Mouse (Mus musculus) lung, adult 2 months (tissue): ENCODE results near the gene Pde2a. TPM values are rescaled to one million over a fixed set of nuclear protein-coding genes. Genes with fewer than 3 reads are reported as not detected.
"Not testable (repeated sequence)": the region's sequence is repeated elsewhere in the genome, so short reads cannot be mapped to it uniquely, and the experiment has no call there.

ENCODE experiments used
- DNase-seq: peaks from one replicate; pipeline ENCODE4 v3.0.0; 2022
- H3K4me1 ChIP-seq: fragments of 200-500 bp; 2 replicates; pipeline ENCODE4 v1.6.1; 2011; ENCODE audit warnings: low read length; ENCODE audit not compliant: control insufficient read depth, insufficient read depth
- H3K4me3 ChIP-seq: fragments of 200-500 bp; replicated peaks from 2 replicates; pipeline ENCODE3; 2011; ENCODE audit warnings: low read depth, mild to moderate bottlenecking, control low read depth, low read length; ENCODE audit errors: extremely low read depth
- CTCF ChIP-seq: fragments of 200-500 bp; IDR thresholded peaks from 2 replicates; pipeline ENCODE4 v1.5.1; 2011; ENCODE audit warnings: mild to moderate bottlenecking, low read length, control low read depth; ENCODE audit not compliant: insufficient read depth
- POLR2A ChIP-seq: fragments of 200-500 bp; IDR thresholded peaks from 2 replicates; pipeline ENCODE4 v1.6.1; 2011; ENCODE audit warnings: low read depth, mild to moderate bottlenecking, control low read depth, low read length, borderline replicate concordance; ENCODE audit errors: extremely low read depth
- WGBS: fragments of 180-500 bp; shearing (Covaris S2); methylation state at CpG from one replicate; pipeline ENCODE4 v1.1.7; 2018; 5-methylcytosine and 5-hydroxymethylcytosine counted together
- polyA plus RNA-seq: library from polyadenylated mRNA; depleted of rRNA; stranded (reverse); fragments of >200 nt; gene quantifications from 2 replicates; pipeline ENCODE4 v1.2.3, GENCODE M21; 2012; rRNA removed

The Pde2a gene
- polyA plus RNA-seq, 1 experiment, result 9.3 TPM

GRCm38 (mm10) chr7:101540684-101541083, 119.2 kb downstream of the Pde2a start:
- DNase-seq, result no peak
- H3K4me1 ChIP-seq, result no peaks in the 10 kb centered on the region
- TF ChIP-seq CTCF, result no peak
- TF ChIP-seq POLR2A, result no peak
- H3K4me3 ChIP-seq, result no peak overlapping the region
- WGBS, result 44% methylated on average over 5 of the region's 5 CpGs

- Histone ChIP-seq H3K4me1 (no peaks in the 10 kb centered on the region), H3K4me3 (no peak overlapping the region)
- TF ChIP-seq CTCF, result peak; percentile 69
- no peak for TF ChIP-seq POLR2A
- WGBS, result 4% methylated on average over 11 of the region's 11 CpGs
- peak; percentile 39 for DNase-seq
Measured at GRCm38 (mm10) chr7:101541132-101541531, 119.6 kb downstream of the Pde2a start.

- Histone ChIP-seq H3K4me3 (no peak overlapping the region), H3K4me1 (no peaks in the 10 kb centered on the region)
- no peak for DNase-seq
- TF ChIP-seq POLR2A (no peak), CTCF (no peak)
- WGBS, result 82% methylated on average over 10 of the region's 10 CpGs
Measured at GRCm38 (mm10) chr7:101541734-101542133, 120.2 kb downstream of the Pde2a start.

DNA sequence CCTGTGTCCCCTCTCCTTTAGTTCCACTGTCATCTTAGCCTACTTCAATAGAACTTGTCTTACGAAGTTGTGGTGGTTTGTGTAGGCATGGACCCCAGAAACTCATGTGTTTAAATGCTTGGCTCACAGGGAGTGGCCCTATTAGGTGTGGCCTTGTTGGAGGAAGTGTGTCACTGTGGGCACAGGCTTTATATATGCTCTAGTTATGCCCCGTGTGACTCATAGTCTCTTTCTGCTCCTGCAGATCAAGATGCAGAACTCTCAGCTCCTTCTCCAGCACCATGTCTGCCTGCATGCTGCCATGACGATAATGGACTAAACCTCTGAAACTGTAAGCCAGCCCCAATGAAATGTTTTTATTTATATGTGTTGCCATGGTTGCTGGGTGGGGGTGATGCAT, 126.2 kb downstream of the Pde2a start:
- no peak for DNase-seq
- H3K4me3 ChIP-seq, result no peak overlapping the region
- no peak for TF ChIP-seq CTCF
- no peak for TF ChIP-seq POLR2A
- H3K4me1 ChIP-seq, result no peaks in the 10 kb centered on the region
- WGBS, result 65% methylated on average over 3 of the region's 3 CpGs

DNA sequence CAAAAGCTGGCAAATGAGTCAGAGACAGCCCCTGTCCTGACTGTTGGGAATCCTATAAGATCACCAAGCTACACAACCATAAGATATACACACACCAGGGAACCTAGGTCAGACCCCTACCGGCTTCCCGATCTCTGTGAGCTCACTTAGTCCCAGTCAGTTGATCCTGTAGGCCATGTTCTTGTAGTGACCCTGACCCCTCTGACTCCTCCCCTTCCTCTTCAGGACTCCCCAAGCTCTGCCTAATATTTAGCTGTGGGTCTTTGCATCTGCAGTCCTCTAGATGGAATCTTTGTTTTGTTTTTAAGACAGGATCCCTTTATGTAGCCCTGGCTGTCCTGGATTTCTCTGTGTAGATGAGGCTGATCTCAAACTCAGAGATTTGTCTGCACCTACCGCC, 127.8 kb downstream of the Pde2a start:
- no peaks in the 10 kb centered on the region for H3K4me1 ChIP-seq
- no peak for TF ChIP-seq POLR2A
- 81% methylated on average over 3 of the region's 3 CpGs for WGBS
- H3K4me3 ChIP-seq, result no peak overlapping the region
- no peak for DNase-seq

- no peak for TF ChIP-seq CTCF
- TF ChIP-seq POLR2A, result no peak
- 43% methylated on average over 7 of the region's 7 CpGs for WGBS
- no peak overlapping the region for H3K4me3 ChIP-seq
- no peaks in the 10 kb centered on the region for H3K4me1 ChIP-seq
- no peak for DNase-seq
Measured at GRCm38 (mm10) chr7:101550686-101551485, 129.4 kb downstream of the Pde2a start.

GRCm38 (mm10) chr7:101551530-101551929, 130.0 kb downstream of the Pde2a start:
- no peak overlapping the region for H3K4me3 ChIP-seq
- no peak for DNase-seq
- H3K4me1 ChIP-seq, result no peaks in the 10 kb centered on the region
- WGBS, result 100% methylated on average over 1 of the region's 1 CpGs
- TF ChIP-seq CTCF, result no peak
- no peak for TF ChIP-seq POLR2A

DNA sequence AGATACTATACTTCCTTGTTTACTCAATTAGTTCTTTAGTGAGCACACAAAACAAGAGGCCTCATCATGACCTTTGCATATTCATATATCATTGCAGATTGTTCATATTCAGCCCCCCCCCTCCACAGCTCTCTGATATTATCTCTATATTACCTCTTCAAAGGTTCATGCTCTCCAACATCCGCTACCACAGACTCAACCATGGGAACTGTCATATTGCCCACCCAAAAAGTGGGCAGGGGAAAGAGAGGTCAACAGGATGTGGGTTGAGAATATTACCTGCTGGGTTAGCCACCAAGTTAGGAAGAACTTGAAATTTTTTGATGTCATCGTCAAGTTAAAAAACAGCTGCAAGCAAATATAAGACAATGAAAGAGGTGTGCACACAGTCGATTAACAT, 134.0 kb downstream of the Pde2a start:
- not testable (repeated sequence) for H3K4me3 ChIP-seq, DNase-seq, H3K4me1 ChIP-seq
- 88% methylated on average over 3 of the region's 3 CpGs for WGBS

DNA sequence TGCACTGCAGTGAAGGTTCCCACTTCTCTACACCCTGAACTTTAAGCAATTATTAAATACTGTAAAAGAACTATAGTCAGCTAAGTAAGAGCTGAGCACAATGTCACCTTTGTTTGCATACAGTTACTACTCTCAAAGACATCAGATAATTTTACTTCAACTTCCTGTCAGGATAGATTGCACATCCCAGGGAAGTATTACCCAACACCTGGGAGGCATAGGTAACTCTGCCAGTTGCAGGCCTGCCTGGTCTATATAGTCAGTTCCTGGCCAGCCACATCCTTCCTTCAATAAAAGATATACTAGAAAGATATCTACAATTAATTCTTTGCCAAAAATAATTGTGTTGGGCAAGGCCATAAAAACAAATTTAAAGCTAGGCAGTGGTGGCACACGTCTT, 135.9 kb downstream of the Pde2a start:
- 69% methylated on average over 1 of the region's 1 CpGs for WGBS
- H3K4me1 ChIP-seq, result no peaks in the 10 kb centered on the region

DNA sequence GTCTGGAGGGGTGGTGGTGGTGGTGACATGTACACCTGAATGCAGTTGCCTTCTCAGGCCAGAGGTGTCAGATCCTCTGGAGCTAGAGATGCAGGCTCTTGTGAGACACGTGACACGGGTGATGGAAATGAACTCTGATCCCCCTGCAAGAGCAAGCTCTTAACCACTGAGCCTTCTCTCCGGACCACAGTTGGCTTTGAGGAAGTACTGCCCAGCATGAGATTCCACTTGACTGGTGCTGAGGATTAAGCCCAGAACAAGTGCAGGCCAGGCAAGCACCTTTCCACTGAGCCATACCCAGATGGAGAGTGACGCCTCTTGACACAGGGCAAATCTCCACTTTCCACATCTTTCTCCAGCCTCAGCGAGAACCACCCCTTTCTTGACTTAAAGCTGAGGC, 137.9 kb downstream of the Pde2a start:
- not testable (repeated sequence) for H3K4me1 ChIP-seq, DNase-seq, H3K4me3 ChIP-seq
- WGBS, result 60% methylated on average over 5 of the region's 5 CpGs

More for the DNA sequence above, 135.9 kb downstream of the Pde2a start:
- TF ChIP-seq POLR2A (no peak), CTCF (no peak)
- DNase-seq, result no peak
- H3K4me3 ChIP-seq, result no peak overlapping the region

Other genes starting within 250 kb of the Pde2a start
- gene Atg16l2, start 119.4 kb upstream of the Pde2a start, polyA plus RNA-seq, result 23.3 and 28.5 TPM in 2 replicates
- 104 and 107 TPM in 2 replicates for gene Stard10, start 104.6 kb upstream of the Pde2a start, polyA plus RNA-seq
- 157 and 188 TPM in 2 replicates for gene Arap1, start 73.6 kb upstream of the Pde2a start, polyA plus RNA-seq
- gene Gm45837, start 10.8 kb upstream of the Pde2a start, polyA plus RNA-seq, result 0.68 and 1.7 TPM in 2 replicates
- 0.42 and 1.0 TPM in 2 replicates for gene Art2b, start 163.9 kb downstream of the Pde2a start, polyA plus RNA-seq
- 11.9 and 15.5 TPM in 2 replicates for gene Clpb, start 241.9 kb downstream of the Pde2a start, polyA plus RNA-seq